Mouse (Mus musculus) large intestine, adult 2 months (tissue): ENCODE measurements at regions not wholly inside any gene's neighbourhood (a gene's known extent, or its start where the extent isn't known, plus 50 kb on each side); places are given as distances from the start of the nearest gene placed in this dataset.

Experiments used
- DNase-seq: peaks from one replicate; pipeline ENCODE4 v3.0.0-alpha.2; 2012; ENCODE audit warnings: low read depth, low spot score
- WGBS: fragments of 180-500 bp; shearing (Covaris S2); methylation state at CpG from one replicate; pipeline ENCODE4 v1.1.7; 2018; 5-methylcytosine and 5-hydroxymethylcytosine counted together

GRCm38 (mm10) chr2:30718741-30719381, 84.6 kb downstream of the 1700001O22Rik start:
- WGBS, result under 1% methylated on average over 29 of the region's 29 CpGs
- DNase-seq, result no peak

GRCm38 (mm10) chr2:30718329-30718675, 85.2 kb downstream of the 1700001O22Rik start:
- DNase-seq, result no peak
- WGBS, result under 1% methylated on average over 12 of the region's 12 CpGs

- no peak for DNase-seq
- 9% methylated on average over 16 of the region's 16 CpGs for WGBS
These were observed 85.7 kb downstream of the 1700001O22Rik start for GRCm38 (mm10) chr2:30717566-30718328.

GRCm38 (mm10) chr2:30716580-30717565, 86.6 kb downstream of the 1700001O22Rik start:
- DNase-seq, result no peak
- 12% methylated on average over 24 of the region's 24 CpGs for WGBS

- DNase-seq, result no peak
- WGBS, result 72% methylated on average over 4 of the region's 4 CpGs
These were observed 87.6 kb downstream of the 1700001O22Rik start for GRCm38 (mm10) chr2:30715720-30716310.

GRCm38 (mm10) chr2:30713535-30713934, 89.9 kb downstream of the 1700001O22Rik start:
- DNase-seq, result no peak
- WGBS, result 12% methylated on average over 3 of the region's 3 CpGs

GRCm38 (mm10) chr2:30712841-30713401, 90.5 kb downstream of the 1700001O22Rik start:
- WGBS, result 55% methylated on average over 9 of the region's 9 CpGs
- DNase-seq, result no peak

- DNase-seq, result no peak
These were observed 91.5 kb downstream of the 1700001O22Rik start for GRCm38 (mm10) chr2:30711853-30712498.

GRCm38 (mm10) chr2:30711476-30711852, 92.0 kb downstream of the 1700001O22Rik start:
- no peak for DNase-seq
- 6% methylated on average over 15 of the region's 15 CpGs for WGBS

More at GRCm38 (mm10) chr2:30711853-30712498, 91.5 kb downstream of the 1700001O22Rik start:
- WGBS, result 2% methylated on average over 61 of the region's 63 CpGs

- no peak for DNase-seq
- WGBS, result 93% methylated on average over 7 of the region's 7 CpGs
These were observed 92.6 kb downstream of the 1700001O22Rik start for GRCm38 (mm10) chr2:30710895-30711294.

GRCm38 (mm10) chr2:30709386-30709884, 94.0 kb downstream of the 1700001O22Rik start:
- DNase-seq, result no peak
- 73% methylated on average over 3 of the region's 3 CpGs for WGBS

GRCm38 (mm10) chr2:30708762-30709385, 94.6 kb downstream of the 1700001O22Rik start:
- no peak for DNase-seq
- 77% methylated on average over 4 of the region's 4 CpGs for WGBS

- no peak for DNase-seq
- 2% methylated on average over 48 of the region's 48 CpGs for WGBS
These were observed 95.3 kb downstream of the 1700001O22Rik start for GRCm38 (mm10) chr2:30708001-30708683.

GRCm38 (mm10) chr2:30707099-30708000, 96.1 kb downstream of the 1700001O22Rik start:
- DNase-seq, result no peak
- 7% methylated on average over 44 of the region's 44 CpGs for WGBS

- WGBS, result 79% methylated on average over 5 of the region's 5 CpGs
- DNase-seq, result no peak
These were observed 97.4 kb downstream of the 1700001O22Rik start for GRCm38 (mm10) chr2:30706036-30706435.

GRCm38 (mm10) chr2:30703308-30703707, 100.2 kb downstream of the 1700001O22Rik start:
- WGBS, result 74% methylated on average over 1 of the region's 1 CpGs
- no peak for DNase-seq

GRCm38 (mm10) chr2:30702711-30703110, 100.8 kb downstream of the 1700001O22Rik start:
- no peak for DNase-seq
- 49% methylated on average over 7 of the region's 7 CpGs for whole genome bisulfite sequencing
